Mouse (Mus musculus) hindbrain, embryonic 15.5 days (tissue): ENCODE data around the gene Csmd2. TPM values are rescaled to one million over a fixed set of nuclear protein-coding genes. Genes with fewer than 3 reads are reported as not detected.

Experiments used
- ATAC-seq: fragments of 200-750 bp; cut with Nextera tagmentation; 2 replicates; pipeline ENCODE4 v1.8.0; 2017; ENCODE audit warnings: low read depth, moderate number of reproducible peaks, moderate TSS enrichment; ENCODE audit not compliant: low FRiP score
- H3K27ac ChIP-seq: fragments of 300-500 bp; sonication (generic); replicated peaks from 2 replicates; pipeline ENCODE4 v1.5.1; 2015; ENCODE audit warnings: mild to moderate bottlenecking, inconsistent platforms
- H3K27me3 ChIP-seq: fragments of 300-500 bp; sonication (generic); 2 replicates; pipeline ENCODE4 v1.6.1; 2015; ENCODE audit warnings: control low read depth, inconsistent platforms
- H3K36me3 ChIP-seq: fragments of 300-500 bp; sonication (generic); 2 replicates; pipeline ENCODE4 v1.6.1; 2015; ENCODE audit warnings: control low read depth, inconsistent platforms
- H3K4me1 ChIP-seq: fragments of 300-500 bp; sonication (generic); replicated peaks from 2 replicates; pipeline ENCODE4 v1.6.1; 2015; ENCODE audit warnings: control low read depth, inconsistent platforms
- H3K4me2 ChIP-seq: fragments of 300-500 bp; sonication (generic); 2 replicates; pipeline ENCODE4 v1.6.1; 2015; ENCODE audit warnings: moderate library complexity, mild to moderate bottlenecking, inconsistent platforms
- H3K4me3 ChIP-seq: fragments of 300-500 bp; sonication (generic); 2 replicates; pipeline ENCODE4 v1.5.1; 2015; ENCODE audit warnings: mild to moderate bottlenecking, inconsistent platforms
- H3K9ac ChIP-seq: fragments of 300-500 bp; sonication (generic); 2 replicates; pipeline ENCODE4 v1.6.1; 2015; ENCODE audit warnings: inconsistent platforms
- H3K9me3 ChIP-seq: fragments of 300-500 bp; sonication (generic); 2 replicates; pipeline ENCODE4 v1.6.1; 2016; ENCODE audit warnings: control low read depth, inconsistent platforms
- WGBS: fragments of 180-500 bp; shearing (Covaris S2); methylation state at CpG from one replicate; pipeline ENCODE4 v1.1.7; 2015; 5-methylcytosine and 5-hydroxymethylcytosine counted together
- polyA plus RNA-seq: library from polyadenylated mRNA; unstranded; fragments of >200 nt; fragmentation: Nextera tagmentation; extraction: Ambion mirVana; gene quantifications from 2 replicates; pipeline ENCODE4 v1.2.1, GENCODE M21; 2015

The Csmd2 gene
- polyA plus RNA-seq, 1 experiment from 2014 or later: 13.0 TPM

- 89% methylated on average over 14 of the region's 14 CpGs for WGBS
- no peak for ATAC-seq
- no peaks in the 10 kb centered on the region for H3K36me3 ChIP-seq
- no peak overlapping the region for H3K27ac ChIP-seq
- H3K9me3 ChIP-seq: no peaks in the 10 kb centered on the region
- H3K9ac ChIP-seq: no peak overlapping the region
- 0 out of 2 replicates have a peak, but pooled peaks cover 3% of the 10 kb centered on the region for H3K4me1 ChIP-seq
- H3K4me3 ChIP-seq: no peak overlapping the region
- no peaks in the 10 kb centered on the region for H3K27me3 ChIP-seq
- H3K4me2 ChIP-seq: no peak overlapping the region
Measured at GRCm38 (mm10) chr4:128615761-128616160, 628.1 kb downstream of the Csmd2 start.

Other genes with a start within 250 kb of the Csmd2 start
- gene CK137956, start 16.9 kb upstream of the Csmd2 start, polyA plus RNA-seq: 1.0 and 1.3 TPM in 2 replicates